ENCODE assay signal across 15 mouse cellular contexts in genomic region chr8:9025872-9026271, GRCm38 (mm10).
"Had no signal": no experiment of that assay in that cellular context is flagged by ENCODE, and none has a peak within 500 bp of the region (broad histone marks: within the 10 kb centered on the region; RNA-seq: fewer than 3 reads in every experiment).

No protein-coding gene starts in this region.

- H3K4me3 ChIP-seq: megakaryocyte, embryonic 14.5 days; midbrain, embryonic 13.5 days; midbrain, embryonic 15.5 days; neural tube, embryonic 12.5 days; stomach, embryonic 15.5 days had no signal

- H3K36me3 ChIP-seq: midbrain, embryonic 13.5 days; midbrain, embryonic 15.5 days; neural tube, embryonic 12.5 days; stomach, embryonic 15.5 days had no signal

- DNase-seq: lung, adult 18-20 months; lung, embryonic 14.5 days; lung, postnatal 10 days; lung, postnatal 4 days; right cerebral cortex, postnatal 14 days; thymus, adult 2 months; thymus, postnatal 25 days; thymus, postnatal 4 days had no signal

- H3K27ac ChIP-seq: midbrain, embryonic 13.5 days; midbrain, embryonic 15.5 days; neural tube, embryonic 12.5 days; stomach, embryonic 15.5 days; stomach, postnatal 0 days had no signal

- H3K4me2 ChIP-seq: lung, embryonic 14.5 days; midbrain, embryonic 11.5 days; midbrain, embryonic 13.5 days; midbrain, embryonic 15.5 days; neural tube, embryonic 12.5 days; stomach, embryonic 15.5 days had no signal

- H3K9me3 ChIP-seq: megakaryocyte, embryonic 14.5 days; midbrain, embryonic 13.5 days; midbrain, embryonic 15.5 days; neural tube, embryonic 12.5 days; stomach, embryonic 15.5 days had no signal

- H3K9ac ChIP-seq: lung, embryonic 14.5 days; midbrain, embryonic 13.5 days; midbrain, embryonic 15.5 days; neural tube, embryonic 12.5 days; stomach, embryonic 15.5 days had no signal

- H3K27me3 ChIP-seq: megakaryocyte, embryonic 14.5 days; midbrain, embryonic 15.5 days; neural tube, embryonic 12.5 days; stomach, embryonic 15.5 days had no signal

- ATAC-seq: midbrain, embryonic 13.5 days; midbrain, embryonic 15.5 days had no signal

- H3K4me1 ChIP-seq: megakaryocyte, embryonic 14.5 days; midbrain, embryonic 15.5 days; stomach, embryonic 15.5 days had no signal
